Mouse (Mus musculus): ENCODE results near the gene Zcchc14. TPM values are rescaled to one million over a fixed set of nuclear protein-coding genes. Genes with fewer than 3 reads are reported as not detected.

The Zcchc14 gene
- polyA plus RNA-seq, 1 experiment: 31.4 TPM

DNA sequence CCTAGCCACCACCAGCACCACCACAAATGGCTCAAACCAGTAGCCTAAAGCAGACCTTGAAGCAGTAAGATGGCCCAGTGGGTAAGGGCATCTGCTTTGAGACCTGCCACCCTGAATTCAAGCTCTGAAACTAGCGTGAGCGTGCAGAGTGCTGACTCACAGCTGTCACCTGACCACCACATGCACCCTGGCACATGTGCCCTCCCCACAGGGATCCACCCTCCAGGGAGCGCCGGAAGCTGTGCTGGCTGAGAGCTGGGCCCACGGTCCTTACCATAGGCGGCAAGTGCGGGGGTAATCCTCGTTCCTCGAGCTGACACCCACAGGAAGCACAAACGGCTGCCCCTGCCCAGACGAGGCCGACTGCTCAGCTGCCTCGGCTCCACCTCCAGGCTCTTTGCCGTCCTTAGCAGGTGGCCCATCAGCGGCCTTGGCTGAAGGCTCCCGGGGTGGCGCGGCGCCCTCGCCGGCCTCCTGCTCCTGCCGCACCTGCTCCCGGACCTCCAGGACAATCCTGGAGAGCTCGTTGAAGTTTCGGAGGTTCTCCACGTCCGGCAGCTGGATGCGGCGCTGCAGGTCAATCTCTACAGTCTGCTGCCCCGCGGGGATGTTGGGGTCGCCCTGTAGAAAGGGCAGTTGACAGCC is 98.7 kb downstream of the Zcchc14 start:
- H3K27ac ChIP-seq (ENCODE audit: insufficient read depth, low read depth, low read length): no peak overlapping the region
- 93% methylated on average over 32 of the region's 32 CpGs for WGBS
- no peak for DNase-seq
- no peaks in the 10 kb centered on the region for H3K27me3 ChIP-seq (replicated peaks; ENCODE audit: control insufficient read depth, insufficient read depth, low read length)
- TF ChIP-seq CTCF (conservative IDR thresholded peaks at IDR 0.05; ENCODE audit: insufficient read depth, insufficient read length, low read depth, low read length) (no peak), POLR2A (IDR thresholded peaks at IDR 0.05; ENCODE audit: low read depth, low read length) (no peak)
- H3K4me1 ChIP-seq (ENCODE audit: control insufficient read depth, insufficient read depth, low read length): no peaks in the 10 kb centered on the region
- no peaks in the 10 kb centered on the region for H3K36me3 ChIP-seq (ENCODE audit: control insufficient read depth, insufficient read depth, low read length)
- no peak overlapping the region for H3K4me3 ChIP-seq (ENCODE audit: insufficient read depth, low read depth, low read length)

- TF ChIP-seq POLR2A (IDR thresholded peaks at IDR 0.05; ENCODE audit: low read depth, low read length): no peak
- TF ChIP-seq CTCF (conservative IDR thresholded peaks at IDR 0.05; ENCODE audit: insufficient read depth, insufficient read length, low read depth, low read length): no peak
- 88% methylated on average over 9 of the region's 9 CpGs for WGBS
- Histone ChIP-seq H3K27me3 (replicated peaks; ENCODE audit: control insufficient read depth, insufficient read depth, low read length) (no peaks in the 10 kb centered on the region), H3K27ac (ENCODE audit: insufficient read depth, low read depth, low read length) (no peak overlapping the region), H3K4me3 (ENCODE audit: insufficient read depth, low read depth, low read length) (no peak overlapping the region), H3K36me3 (ENCODE audit: control insufficient read depth, insufficient read depth, low read length) (no peaks in the 10 kb centered on the region), H3K4me1 (ENCODE audit: control insufficient read depth, insufficient read depth, low read length) (no peaks in the 10 kb centered on the region)
- DNase-seq: no peak
Measured at GRCm38 (mm10) chr8:121552506-121552905, 100.2 kb downstream of the Zcchc14 start.

DNA sequence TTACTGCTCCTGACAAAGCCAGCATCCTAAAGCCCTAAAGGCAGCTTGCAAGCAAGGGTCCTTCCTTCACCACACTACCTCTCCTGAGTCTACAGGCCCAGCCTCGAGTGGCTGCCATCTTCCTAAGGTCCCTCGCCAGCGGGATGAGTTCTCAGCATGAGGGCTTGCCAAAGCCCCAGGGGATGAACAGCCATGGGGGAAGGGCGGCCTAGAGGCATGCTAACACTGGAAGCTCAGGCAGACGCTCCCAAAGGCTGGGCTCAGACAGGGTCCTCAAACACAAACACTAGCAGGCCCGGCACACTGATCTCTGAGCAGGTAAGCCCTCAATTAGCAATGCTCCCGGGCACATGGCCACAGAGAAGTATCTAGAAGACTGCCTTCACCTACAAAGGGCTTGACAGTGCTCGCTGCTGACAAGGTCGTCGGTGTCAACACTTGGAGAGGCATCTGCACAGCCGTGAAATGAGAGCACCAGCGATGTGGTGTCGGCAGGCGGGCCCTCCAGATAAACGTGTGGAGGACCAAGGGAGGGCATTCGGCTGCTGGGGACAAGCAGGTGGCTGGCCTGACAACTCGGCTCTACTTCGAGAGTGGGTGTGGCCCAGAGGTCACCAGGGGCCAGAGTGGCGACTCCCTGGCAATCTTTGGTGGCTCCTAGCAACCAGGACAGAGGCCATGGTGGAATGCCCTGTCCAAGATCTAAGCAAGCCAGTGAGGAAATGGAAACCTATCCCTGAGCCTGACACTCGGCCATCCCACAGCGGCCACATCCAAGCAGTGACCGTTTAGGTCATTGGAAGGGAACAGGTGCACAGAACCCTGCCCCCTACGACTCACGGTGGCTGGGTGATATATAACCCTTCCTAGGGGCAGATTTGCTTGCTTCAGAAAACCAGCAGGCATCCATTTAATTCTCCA is 101.4 kb downstream of the Zcchc14 start:
- Histone ChIP-seq H3K27me3 (replicated peaks; ENCODE audit: control insufficient read depth, insufficient read depth, low read length) (no peaks in the 10 kb centered on the region), H3K27ac (ENCODE audit: insufficient read depth, low read depth, low read length) (no peak overlapping the region), H3K36me3 (ENCODE audit: control insufficient read depth, insufficient read depth, low read length) (no peaks in the 10 kb centered on the region), H3K4me3 (ENCODE audit: insufficient read depth, low read depth, low read length) (no peak overlapping the region), H3K4me1 (ENCODE audit: control insufficient read depth, insufficient read depth, low read length) (no peaks in the 10 kb centered on the region)
- 72% methylated on average over 24 of the region's 24 CpGs for WGBS
- DNase-seq: no peak
- TF ChIP-seq CTCF (conservative IDR thresholded peaks at IDR 0.05; ENCODE audit: insufficient read depth, insufficient read length, low read depth, low read length): no peak
- TF ChIP-seq POLR2A (IDR thresholded peaks at IDR 0.05; ENCODE audit: low read depth, low read length): no peak

DNA sequence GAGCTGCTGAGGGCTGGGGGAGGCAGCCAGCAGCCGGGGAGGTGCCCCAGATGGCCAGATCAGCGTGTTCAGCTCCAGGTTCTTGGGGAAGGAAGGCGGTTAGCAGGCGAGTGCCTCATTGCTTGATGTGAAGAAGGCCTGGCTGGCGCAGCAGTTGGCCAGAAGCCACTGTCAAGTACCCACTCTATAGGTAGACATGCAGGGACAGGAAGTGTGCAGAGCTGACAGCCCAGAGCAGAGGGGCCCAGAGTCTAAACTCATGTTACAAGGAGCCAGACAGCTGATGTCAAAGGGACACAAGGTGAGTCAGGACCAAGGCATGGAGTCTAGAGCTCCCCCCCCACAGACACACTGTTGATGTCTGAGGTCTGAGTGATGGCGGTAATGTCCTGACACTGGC is 102.6 kb downstream of the Zcchc14 start:
- no peak for DNase-seq
- Histone ChIP-seq H3K4me3 (ENCODE audit: insufficient read depth, low read depth, low read length) (no peak overlapping the region), H3K36me3 (ENCODE audit: control insufficient read depth, insufficient read depth, low read length) (no peaks in the 10 kb centered on the region), H3K27ac (ENCODE audit: insufficient read depth, low read depth, low read length) (no peak overlapping the region), H3K4me1 (ENCODE audit: control insufficient read depth, insufficient read depth, low read length) (no peaks in the 10 kb centered on the region), H3K27me3 (replicated peaks; ENCODE audit: control insufficient read depth, insufficient read depth, low read length) (no peaks in the 10 kb centered on the region)
- WGBS: 78% methylated on average over 6 of the region's 6 CpGs
- TF ChIP-seq CTCF (conservative IDR thresholded peaks at IDR 0.05; ENCODE audit: insufficient read depth, insufficient read length, low read depth, low read length) (no peak), POLR2A (IDR thresholded peaks at IDR 0.05; ENCODE audit: low read depth, low read length) (no peak)

Other genes with a start within 250 kb of the Zcchc14 start
- 0.22 TPM in 1 of 2 replicates, not detected in the other for gene 1700018B08Rik, start 108.6 kb downstream of the Zcchc14 start, polyA plus RNA-seq (2012; rRNA removed)
- gene Fbxo31, start 74.1 kb downstream of the Zcchc14 start, polyA plus RNA-seq (2012; rRNA removed): 16.2 and 16.4 TPM in 2 replicates
- gene Map1lc3b, start 62.5 kb downstream of the Zcchc14 start, polyA plus RNA-seq (2012; rRNA removed): 130 and 155 TPM in 2 replicates
- 0.07 and 0.20 TPM in 2 replicates for gene Jph3, start 76.7 kb upstream of the Zcchc14 start, polyA plus RNA-seq (2012; rRNA removed)
- gene Klhdc4, start 176.7 kb upstream of the Zcchc14 start, polyA plus RNA-seq (2012; rRNA removed): 14.6 and 16.4 TPM in 2 replicates

Data from kidney, adult 2 months (tissue).